Mouse (Mus musculus): ENCODE results near the gene Galc.

DNA sequence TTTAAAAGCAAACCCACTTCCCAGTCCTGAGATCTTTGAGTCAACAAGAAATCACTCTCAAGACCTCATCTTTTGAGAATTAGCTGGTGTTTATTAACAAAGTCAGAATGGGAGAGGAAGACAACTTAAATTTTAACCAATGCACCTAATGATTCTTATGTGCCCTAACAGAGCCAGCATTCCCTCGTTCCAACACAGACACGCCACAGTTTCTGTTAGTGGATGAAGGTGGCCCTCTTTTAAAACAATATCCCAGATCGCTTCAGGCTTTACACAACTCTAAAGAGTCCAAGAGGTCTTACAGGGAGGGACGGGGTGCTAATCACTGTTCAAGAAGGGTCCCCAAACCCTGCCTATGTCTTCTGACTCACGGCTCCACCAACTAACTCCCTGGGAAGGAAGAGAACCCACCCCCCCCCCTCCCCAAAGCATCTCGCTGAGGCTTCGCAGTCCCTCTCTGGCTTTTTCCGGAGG is 851 bp downstream of the Galc start:
- TF ChIP-seq EP300 (IDR thresholded peaks at IDR 0.05; ENCODE audit: insufficient read depth, low read depth, low read length) (no peak), POLR2A (IDR thresholded peaks at IDR 0.05; ENCODE audit: insufficient read depth, low read depth, low read length) (no peak), CTCF (IDR thresholded peaks at IDR 0.05) (no peak)

All from heart, adult 2 months (tissue).